Mouse (Mus musculus) testis, adult 2 months (tissue): ENCODE measurements around the gene Adamts6.

Source experiments
- CTCF ChIP-seq: fragments of 200-500 bp; IDR thresholded peaks from 2 replicates; pipeline ENCODE4 v1.5.1; 2012; ENCODE audit warnings: low read depth, mild to moderate bottlenecking, inconsistent platforms, low read length, moderate library complexity; ENCODE audit not compliant: control insufficient read depth, insufficient read depth, insufficient replicate concordance
- POLR2A ChIP-seq: fragments of 200-500 bp; IDR thresholded peaks from 2 replicates; pipeline ENCODE4 v1.6.1; 2012; ENCODE audit warnings: low read depth, mild to moderate bottlenecking, inconsistent platforms, low read length, moderate library complexity; ENCODE audit not compliant: control insufficient read depth

- no peak for TF ChIP-seq CTCF
- no peak for TF ChIP-seq POLR2A
Observed at GRCm38 (mm10) chr13:104507671-104508070, 220.0 kb downstream of the Adamts6 start.
